Mouse (Mus musculus) limb, embryonic 10.5 days (tissue): ENCODE measurements around the gene Ngrn. TPM values are rescaled to one million over a fixed set of nuclear protein-coding genes. Genes with fewer than 3 reads are reported as not detected.

Experiments
- DNase-seq: peaks from one replicate; pipeline ENCODE4 v3.0.0-alpha.2; 2017; ENCODE audit warnings: low spot score
- H3K27ac ChIP-seq: fragments of 300-500 bp; sonication (generic); 2 replicates; pipeline ENCODE4 v1.5.1; 2016; ENCODE audit warnings: mild to moderate bottlenecking
- H3K27me3 ChIP-seq: fragments of 300-500 bp; sonication (generic); 2 replicates; pipeline ENCODE4 v1.6.1; 2016; ENCODE audit warnings: low read depth, mild to moderate bottlenecking; ENCODE audit not compliant: poor library complexity, severe bottlenecking
- H3K36me3 ChIP-seq: fragments of 300-500 bp; sonication (generic); 2 replicates; pipeline ENCODE4 v1.6.1; 2016; ENCODE audit warnings: mild to moderate bottlenecking, moderate library complexity
- H3K4me1 ChIP-seq: fragments of 300-500 bp; sonication (generic); 2 replicates; pipeline ENCODE4 v1.6.1; 2016
- H3K4me3 ChIP-seq: fragments of 300-500 bp; sonication (generic); 2 replicates; pipeline ENCODE4 v1.5.1; 2016; ENCODE audit warnings: mild to moderate bottlenecking, moderate library complexity
- H3K9me3 ChIP-seq: fragments of 300-500 bp; sonication (generic); replicated peaks from 2 replicates; pipeline ENCODE4 v1.6.1; 2016; ENCODE audit warnings: mild to moderate bottlenecking
- WGBS: fragments of 180-500 bp; shearing (Covaris S2); methylation state at CpG from one replicate; pipeline ENCODE4 v1.1.7; 2016; 5-methylcytosine and 5-hydroxymethylcytosine counted together
- polyA plus RNA-seq: library from polyadenylated mRNA; unstranded; fragments of >200 nt; fragmentation: Nextera tagmentation; extraction: Ambion mirVana; gene quantifications from 2 replicates; pipeline ENCODE4 v1.2.1, GENCODE M21; 2016

Ngrn gene
- polyA plus RNA-seq, 1 experiment from 2014 or later: 45.7 TPM

GRCm38 (mm10) chr7:80233799-80234198 is 27.2 kb upstream of the Ngrn start:
- Histone ChIP-seq H3K9me3 (no peaks in the 10 kb centered on the region), H3K4me1 (peaks cover 20% of the 10 kb centered on the region), H3K27ac (no peak overlapping the region), H3K36me3 (peaks cover 10% of the 10 kb centered on the region), H3K4me3 (peak overlapping the region; percentile 70; the same call in 1 of the 2 replicates), H3K27me3 (peaks cover 16% of the 10 kb centered on the region; the same call in 1 of the 2 replicates)
- DNase-seq: no peak
- WGBS: 82% methylated on average over 9 of the region's 9 CpGs

- no peak overlapping the region for H3K4me3 ChIP-seq
- H3K9me3 ChIP-seq: no peaks in the 10 kb centered on the region
- peaks cover 38% of the 10 kb centered on the region for H3K36me3 ChIP-seq
- WGBS: 93% methylated on average over 10 of the region's 10 CpGs
- peaks cover 5% of the 10 kb centered on the region for H3K4me1 ChIP-seq
- DNase-seq: no peak
- H3K27me3 ChIP-seq: no peaks in the 10 kb centered on the region
- no peak overlapping the region for H3K27ac ChIP-seq
Measured at GRCm38 (mm10) chr7:80238542-80238941, 22.5 kb upstream of the Ngrn start.

- Histone ChIP-seq H3K36me3 (peaks cover 38% of the 10 kb centered on the region), H3K27ac (no peak overlapping the region), H3K9me3 (no peaks in the 10 kb centered on the region), H3K4me1 (no peaks in the 10 kb centered on the region), H3K4me3 (no peak overlapping the region), H3K27me3 (no peaks in the 10 kb centered on the region)
- DNase-seq: no peak
- WGBS: 81% methylated on average over 4 of the region's 4 CpGs
Measured at GRCm38 (mm10) chr7:80241661-80242060, 19.4 kb upstream of the Ngrn start.

GRCm38 (mm10) chr7:80244851-80245250 is 16.2 kb upstream of the Ngrn start:
- 90% methylated on average over 4 of the region's 4 CpGs for WGBS
- H3K4me3 ChIP-seq: no peak overlapping the region
- no peaks in the 10 kb centered on the region for H3K4me1 ChIP-seq
- DNase-seq: no peak
- peaks cover 18% of the 10 kb centered on the region for H3K36me3 ChIP-seq
- no peaks in the 10 kb centered on the region for H3K9me3 ChIP-seq
- no peaks in the 10 kb centered on the region for H3K27me3 ChIP-seq
- no peak overlapping the region for H3K27ac ChIP-seq

GRCm38 (mm10) chr7:80246148-80246721 is 14.8 kb upstream of the Ngrn start, which contains the start of gene Ttll13:
Ttll13 (plus strand) TSS chr7:80246376.
- H3K27ac ChIP-seq: peak within 1 kb of the TSS; percentile 86

GRCm38 (mm10) chr7:80246859-80247258 is 14.2 kb upstream of the Ngrn start:
- Histone ChIP-seq H3K4me1 (0 out of 2 replicates have a peak, but pooled peaks cover 2% of the 10 kb centered on the region), H3K36me3 (peaks cover 1% of the 10 kb centered on the region; the same call in 1 of the 2 replicates), H3K27ac (peak overlapping the region; percentile 86), H3K9me3 (no peaks in the 10 kb centered on the region), H3K27me3 (no peaks in the 10 kb centered on the region), H3K4me3 (peak overlapping the region; percentile 57)
- WGBS: 64% methylated on average over 7 of the region's 7 CpGs
- no peak for DNase-seq

More at GRCm38 (mm10) chr7:80246148-80246721, 14.8 kb upstream of the Ngrn start, which contains the start of gene Ttll13:
- H3K4me1 ChIP-seq: 0 out of 2 replicates have a peak, but pooled peaks cover 2% of the 10 kb centered on the region
- no peaks in the 10 kb centered on the region for H3K9me3 ChIP-seq
- under 1% methylated on average over 48 of the region's 48 CpGs for whole genome bisulfite sequencing
- no peaks in the 10 kb centered on the region for H3K27me3 ChIP-seq
- DNase-seq: peak; percentile 96
- H3K36me3 ChIP-seq: peaks cover 5% of the 10 kb centered on the region; the same call in 1 of the 2 replicates
- peak within 1 kb of the TSS; percentile 57 for H3K4me3 ChIP-seq

- no peak for DNase-seq
- Histone ChIP-seq H3K9me3 (no peaks in the 10 kb centered on the region), H3K36me3 (no peaks in the 10 kb centered on the region), H3K27ac (no peak overlapping the region), H3K27me3 (0 out of 2 replicates have a peak, but pooled peaks cover 3% of the 10 kb centered on the region), H3K4me1 (0 out of 2 replicates have a peak, but pooled peaks cover 2% of the 10 kb centered on the region), H3K4me3 (no peak overlapping the region)
- whole genome bisulfite sequencing: 81% methylated on average over 7 of the region's 7 CpGs
Measured at GRCm38 (mm10) chr7:80252437-80252836, 8.6 kb upstream of the Ngrn start.

- 88% methylated on average over 11 of the region's 11 CpGs for WGBS
- Histone ChIP-seq H3K27ac (no peak overlapping the region), H3K27me3 (0 out of 2 replicates have a peak, but pooled peaks cover 3% of the 10 kb centered on the region), H3K9me3 (no peaks in the 10 kb centered on the region), H3K4me1 (0 out of 2 replicates have a peak, but pooled peaks cover 2% of the 10 kb centered on the region), H3K4me3 (no peak overlapping the region), H3K36me3 (no peaks in the 10 kb centered on the region)
- DNase-seq: no peak
Measured at GRCm38 (mm10) chr7:80252886-80253285, 8.1 kb upstream of the Ngrn start.

- Histone ChIP-seq H3K27me3 (0 out of 2 replicates have a peak, but pooled peaks cover 3% of the 10 kb centered on the region), H3K36me3 (no peaks in the 10 kb centered on the region), H3K9me3 (no peaks in the 10 kb centered on the region), H3K4me3 (no peak overlapping the region), H3K27ac (no peak overlapping the region), H3K4me1 (peaks cover 9% of the 10 kb centered on the region)
- WGBS: 82% methylated on average over 2 of the region's 2 CpGs
- no peak for DNase-seq
Measured at GRCm38 (mm10) chr7:80255981-80256380, 5.0 kb upstream of the Ngrn start.

- no peaks in the 10 kb centered on the region for H3K36me3 ChIP-seq
- 0 out of 2 replicates have a peak, but pooled peaks cover 3% of the 10 kb centered on the region for H3K27me3 ChIP-seq
- DNase-seq: no peak
- peaks cover 18% of the 10 kb centered on the region for H3K4me1 ChIP-seq
- H3K9me3 ChIP-seq: no peaks in the 10 kb centered on the region
- 55% methylated on average over 2 of the region's 2 CpGs for WGBS
- no peak overlapping the region for H3K27ac ChIP-seq
- H3K4me3 ChIP-seq: no peak overlapping the region
Measured at GRCm38 (mm10) chr7:80257706-80258105, 3.3 kb upstream of the Ngrn start.

GRCm38 (mm10) chr7:80261372-80261990 is 466 bp downstream of the Ngrn start:
- Histone ChIP-seq H3K4me1 (peaks cover 18% of the 10 kb centered on the region), H3K27ac (peak overlapping the region; percentile 91), H3K36me3 (peaks cover 35% of the 10 kb centered on the region), H3K9me3 (no peaks in the 10 kb centered on the region), H3K27me3 (no peaks in the 10 kb centered on the region), H3K4me3 (peak overlapping the region; percentile 96)
- WGBS: under 1% methylated on average over 32 of the region's 32 CpGs
- DNase-seq: no peak

- H3K27ac ChIP-seq: no peak overlapping the region
- 96% methylated on average over 12 of the region's 12 CpGs for WGBS
- no peaks in the 10 kb centered on the region for H3K9me3 ChIP-seq
- H3K27me3 ChIP-seq: no peaks in the 10 kb centered on the region
- peaks cover 27% of the 10 kb centered on the region for H3K4me1 ChIP-seq
- no peak for DNase-seq
- peaks cover 45% of the 10 kb centered on the region for H3K36me3 ChIP-seq
- H3K4me3 ChIP-seq: no peak overlapping the region
Measured at GRCm38 (mm10) chr7:80264606-80265005, 3.6 kb downstream of the Ngrn start.

- DNase-seq: no peak
- 80% methylated on average over 1 of the region's 1 CpGs for WGBS
- no peak overlapping the region for H3K27ac ChIP-seq
- peaks cover 53% of the 10 kb centered on the region for H3K36me3 ChIP-seq
- no peak overlapping the region for H3K4me3 ChIP-seq
- H3K27me3 ChIP-seq: no peaks in the 10 kb centered on the region
- no peaks in the 10 kb centered on the region for H3K9me3 ChIP-seq
- H3K4me1 ChIP-seq: peaks cover 21% of the 10 kb centered on the region
Measured at GRCm38 (mm10) chr7:80267764-80268163, 6.7 kb downstream of the Ngrn start.
